Mouse (Mus musculus) gastrocnemius, postnatal 14 days (tissue): ENCODE data around the gene Glo1. TPM values are rescaled to one million over a fixed set of nuclear protein-coding genes. Genes with fewer than 3 reads are reported as not detected.
"Not testable (repeated sequence)": the region's sequence is repeated elsewhere in the genome, so short reads cannot be mapped to it uniquely, and the experiment has no call there.

Experiments used
- DNase-seq: peaks from one replicate; pipeline ENCODE4 v3.0.0; 2021; ENCODE audit warnings: mixed read lengths
- intact Hi-C: fragments of 180-260 bp; cut with DNase I; formaldehyde crosslinking; loops from one replicate; pipeline ENCODE4 v1.15.1; 2025; ENCODE audit warnings: low total_unique reads
- long read RNA-seq, 2 experiments: library from polyadenylated mRNA; stranded (forward); transcript quantifications; one replicate each; pipeline ENCODE4 v2.0.0; 2021
- total RNA-seq, 2 experiments: library from RNA; stranded (reverse); gene quantifications; 2 replicates each; pipeline ENCODE4 v1.2.3; 2021

The Glo1 gene
- 100 to 1,000 TPM; 125 to 128 TPM for total RNA-seq
- long read RNA-seq, experiment 1, full-length matches to known transcripts = 292 of 307 reads
- long read RNA-seq, experiment 1, partial matches to known transcripts = 10 of 307 reads
- long read RNA-seq, experiment 1, other reads (novel, unspliced or antisense) = 5 of 307 reads
- long read RNA-seq, experiment 2, full-length matches to known transcripts = 331 of 347 reads
- long read RNA-seq, experiment 2, partial matches to known transcripts = 9 of 347 reads
- long read RNA-seq, experiment 2, other reads (novel, unspliced or antisense) = 7 of 347 reads

DNA sequence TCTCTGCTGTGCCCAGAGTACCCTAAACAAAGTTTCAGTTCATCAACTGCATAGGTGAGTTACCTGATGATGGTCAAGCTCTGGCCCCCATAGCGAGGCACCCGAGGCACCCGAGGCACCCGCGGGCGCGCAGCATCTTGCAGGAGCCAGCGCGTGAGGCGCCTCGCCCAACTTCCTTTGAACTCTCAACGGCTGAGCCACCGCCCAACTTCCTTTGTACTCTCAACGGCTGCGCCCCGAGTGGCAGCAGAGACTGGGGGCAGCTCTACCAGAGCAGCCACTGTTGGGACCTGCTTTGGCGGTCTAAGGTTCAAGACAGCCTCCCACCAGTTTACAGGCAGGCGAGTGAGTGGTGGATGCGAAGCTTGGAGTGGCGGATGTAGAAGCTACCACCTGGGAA is at the start of gene Glo1:
Gene Glo1 (minus strand): TSS at position 153 of the 400 bp plus-strand sequence.
- intact Hi-C loops, DNase-seq: not testable (repeated sequence)

GRCm38 (mm10) chr17:30675021-30675740 is 48.5 kb upstream of the Glo1 start:
- no peak for DNase-seq
- intact Hi-C loops = no loop called here

- DNase-seq = no peak
- intact Hi-C loops = no loop called here
Observed at GRCm38 (mm10) chr17:30673023-30673422, 46.4 kb upstream of the Glo1 start.

DNA sequence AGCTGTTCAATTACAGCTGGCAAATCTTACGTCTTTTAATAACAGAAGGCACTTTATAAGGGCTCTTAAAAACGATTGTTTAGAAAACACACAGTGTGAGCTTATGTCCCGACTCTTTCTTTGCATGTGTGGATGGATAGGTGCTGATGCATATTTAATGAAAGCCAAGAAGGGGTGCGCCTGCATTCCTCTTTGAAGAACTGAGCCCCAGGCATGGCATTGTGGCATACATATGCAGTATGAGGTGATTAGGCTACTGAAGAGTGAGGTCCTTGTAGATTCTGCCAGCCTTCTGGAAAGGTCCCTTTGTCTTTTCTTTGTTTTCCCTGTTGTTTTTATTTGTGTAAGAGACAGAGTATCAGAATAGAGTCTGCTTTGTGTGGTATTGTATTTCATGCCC is 45.9 kb upstream of the Glo1 start:
- intact Hi-C loops = no loop called here
- no peak for DNase-seq

DNA sequence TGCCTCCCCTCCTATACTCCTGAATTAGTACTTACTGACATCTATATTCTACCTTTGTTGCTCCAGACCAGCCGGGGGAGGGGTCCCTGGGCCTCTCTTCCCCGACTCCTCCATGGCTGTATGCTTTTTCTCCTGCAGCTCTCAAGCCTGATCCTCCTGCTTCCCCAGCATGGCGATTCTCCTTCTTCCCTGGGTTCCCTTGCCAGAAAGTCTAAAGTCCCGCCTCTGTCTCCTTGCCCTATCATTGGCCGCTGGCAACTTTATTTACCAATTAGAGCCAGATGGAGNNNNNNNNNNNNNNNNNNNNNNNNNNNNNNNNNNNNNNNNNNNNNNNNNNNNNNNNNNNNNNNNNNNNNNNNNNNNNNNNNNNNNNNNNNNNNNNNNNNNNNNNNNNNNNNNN is 38.2 kb upstream of the Glo1 start:
- intact Hi-C loops = no loop called here
- DNase-seq = no peak

GRCm38 (mm10) chr17:30663170-30663569 is 36.5 kb upstream of the Glo1 start:
- no peak for DNase-seq
- intact Hi-C loops = no loop called here

DNA sequence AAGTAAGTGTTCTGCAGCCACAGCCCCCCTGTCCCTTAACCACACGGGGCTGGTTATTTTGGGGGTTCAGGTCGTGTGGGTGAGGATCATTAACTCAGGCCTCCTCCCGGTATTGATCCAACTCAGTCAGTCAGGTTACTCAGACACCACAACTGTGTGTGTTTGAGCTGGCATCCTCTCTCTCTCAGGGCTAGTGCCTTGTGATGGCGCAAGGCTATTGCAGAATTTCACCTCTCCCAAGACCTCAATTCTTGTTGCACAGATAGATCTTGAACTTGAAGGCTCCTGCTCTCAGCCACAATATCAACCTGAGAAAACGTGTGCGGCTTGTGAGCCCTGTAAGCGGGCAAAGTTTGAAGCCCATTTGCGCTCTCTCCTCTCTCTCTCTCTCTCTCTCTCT is 35.5 kb upstream of the Glo1 start:
- intact Hi-C loops = no loop called here
- no peak for DNase-seq

DNA sequence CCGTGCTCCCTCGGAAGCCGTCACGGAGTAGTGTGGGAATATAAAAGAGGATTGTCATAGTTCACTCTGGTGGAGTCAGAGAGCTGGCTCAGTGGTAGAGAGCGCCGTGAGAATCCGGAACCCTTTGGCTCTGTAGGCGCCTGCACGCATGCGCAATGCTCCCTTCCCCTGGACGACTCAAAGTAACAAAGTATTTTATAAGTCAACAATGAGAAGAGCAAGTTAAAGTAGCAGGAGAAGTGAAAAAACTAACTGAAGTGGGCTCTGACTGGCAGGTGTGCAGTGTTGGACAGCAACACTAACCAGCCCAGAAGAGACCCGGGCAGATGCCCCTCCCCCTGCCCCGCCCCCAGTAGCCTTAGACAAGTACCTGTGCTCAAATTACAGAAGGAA is 31.5 kb upstream of the Glo1 start:
- DNase-seq = peak; percentile 56

GRCm38 (mm10) chr17:30657530-30658151 is 31.0 kb upstream of the Glo1 start:
- intact Hi-C loops = no loop called here
- DNase-seq = no peak

More for the DNA sequence above, 31.5 kb upstream of the Glo1 start:
- intact Hi-C loops = no loop called here

DNA sequence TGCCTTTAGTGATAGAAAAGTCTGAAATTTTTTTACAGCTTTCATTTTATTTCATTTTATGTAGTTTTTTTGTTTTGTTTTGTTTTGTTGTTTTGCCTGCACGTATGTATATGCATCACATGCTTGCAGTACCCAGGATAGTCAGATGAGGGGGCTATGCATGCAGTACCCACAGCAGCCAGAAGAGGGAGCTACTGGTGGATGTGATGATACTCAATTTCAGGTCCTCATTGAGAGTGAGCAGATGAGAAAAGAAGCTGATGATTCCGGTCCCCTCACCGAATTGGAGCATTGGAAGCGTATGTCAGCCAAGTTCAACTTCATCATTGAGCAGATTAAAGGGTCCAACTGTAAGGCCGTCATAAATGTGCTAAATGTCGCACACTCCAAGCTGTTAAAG is 26.3 kb upstream of the Glo1 start:
- no peak for DNase-seq
- intact Hi-C loops = no loop called here

GRCm38 (mm10) chr17:30648770-30649169 is 22.1 kb upstream of the Glo1 start:
- no peak for DNase-seq
- intact Hi-C loops = no loop called here

- no peak for DNase-seq
- intact Hi-C loops = no loop called here
Observed at GRCm38 (mm10) chr17:30640896-30641295, 14.2 kb upstream of the Glo1 start.

- intact Hi-C loops = no loop called here
- DNase-seq = no peak
Observed at GRCm38 (mm10) chr17:30638996-30639395, 12.3 kb upstream of the Glo1 start.

GRCm38 (mm10) chr17:30637714-30638113 is 11.0 kb upstream of the Glo1 start:
- DNase-seq = no peak
- intact Hi-C loops = no loop called here

DNA sequence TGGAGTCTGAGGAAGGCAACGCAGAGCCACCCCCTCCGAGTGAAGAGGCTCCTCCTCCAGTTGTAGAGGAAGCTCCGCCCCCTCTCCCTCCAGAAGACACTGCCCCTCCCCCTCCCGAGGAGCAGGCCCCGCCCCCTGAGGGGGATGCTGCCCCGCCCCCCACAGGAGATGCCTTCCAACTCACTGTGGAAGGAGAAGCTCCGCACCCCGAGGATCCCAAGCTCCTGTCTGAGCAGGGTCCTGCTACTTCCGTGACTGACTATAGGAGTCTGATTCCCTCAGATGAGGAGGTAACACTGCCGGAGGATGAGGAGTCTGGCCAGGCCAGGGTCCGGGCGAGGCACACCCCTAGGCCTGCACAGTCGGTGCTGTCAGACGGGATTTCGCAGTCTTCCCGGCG is 8.7 kb upstream of the Glo1 start:
- intact Hi-C loops = no loop called here
- DNase-seq = peak; percentile 26

DNA sequence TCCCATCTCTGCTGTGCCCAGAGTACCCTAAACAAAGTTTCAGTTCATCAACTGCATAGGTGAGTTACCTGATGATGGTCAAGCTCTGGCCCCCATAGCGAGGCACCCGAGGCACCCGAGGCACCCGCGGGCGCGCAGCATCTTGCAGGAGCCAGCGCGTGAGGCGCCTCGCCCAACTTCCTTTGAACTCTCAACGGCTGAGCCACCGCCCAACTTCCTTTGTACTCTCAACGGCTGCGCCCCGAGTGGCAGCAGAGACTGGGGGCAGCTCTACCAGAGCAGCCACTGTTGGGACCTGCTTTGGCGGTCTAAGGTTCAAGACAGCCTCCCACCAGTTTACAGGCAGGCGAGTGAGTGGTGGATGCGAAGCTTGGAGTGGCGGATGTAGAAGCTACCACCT is 2.5 kb downstream of the Glo1 start, which contains the start of gene Dnah8:
Gene Dnah8 (plus strand): TSS at position 223 of the 400 bp plus-strand sequence.
- intact Hi-C loops, DNase-seq: not testable (repeated sequence)

- intact Hi-C loops = no loop called here
- DNase-seq = no peak
Observed at GRCm38 (mm10) chr17:30623200-30623599, 3.5 kb downstream of the Glo1 start.

DNA sequence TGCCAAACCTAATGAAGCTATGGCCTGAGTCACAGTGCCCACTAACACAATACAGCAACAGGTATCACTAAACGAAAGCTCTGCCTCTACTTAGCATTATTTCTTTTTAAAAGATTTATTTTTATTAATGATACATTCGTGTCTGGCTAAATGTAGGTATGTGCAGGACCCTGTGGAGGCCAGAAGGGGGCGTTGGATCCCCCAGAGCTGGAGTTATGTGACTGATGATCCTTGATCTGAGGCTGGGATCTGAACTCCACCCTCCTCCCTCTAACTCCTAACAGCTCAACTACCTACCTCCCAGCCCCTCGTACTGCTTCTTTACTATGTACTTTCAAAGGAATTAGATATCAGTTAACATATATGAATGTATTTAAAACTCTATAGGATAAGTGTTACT is 5.2 kb downstream of the Glo1 start:
- intact Hi-C loops = no loop called here
- no peak for DNase-seq

- DNase-seq = no peak
- intact Hi-C loops = no loop called here
Observed at GRCm38 (mm10) chr17:30620548-30620947, 6.1 kb downstream of the Glo1 start.

DNA sequence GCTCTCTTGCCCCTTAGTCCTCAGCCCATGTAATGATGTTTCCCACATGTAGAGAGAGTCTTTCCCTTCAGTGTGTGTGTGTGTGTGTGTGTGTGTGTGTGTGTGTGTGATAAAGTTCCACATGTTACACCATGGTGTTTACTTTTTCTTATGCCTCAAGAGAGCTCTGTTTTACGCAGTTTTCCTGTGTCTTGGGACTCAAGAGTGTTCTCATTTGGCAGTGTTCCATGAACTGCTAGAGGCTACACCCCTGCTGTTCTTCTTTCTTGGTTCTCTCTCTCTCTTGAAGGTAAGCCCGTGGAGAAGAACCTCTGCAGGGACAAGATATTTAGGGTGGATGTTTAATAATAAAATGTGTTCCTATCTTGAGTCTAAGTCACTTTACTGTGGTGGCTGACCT is 7.5 kb downstream of the Glo1 start:
- no peak for DNase-seq
- intact Hi-C loops = no loop called here
